Mouse (Mus musculus) right cerebral cortex, postnatal 10 days (tissue): ENCODE measurements around the gene Nhp2.

Experiments
- DNase-seq, 2 experiments: peaks; one replicate each; pipeline ENCODE4 v3.0.0; 2021; ENCODE audit warnings: low spot score in 2 of 2

Nhp2 gene

DNA sequence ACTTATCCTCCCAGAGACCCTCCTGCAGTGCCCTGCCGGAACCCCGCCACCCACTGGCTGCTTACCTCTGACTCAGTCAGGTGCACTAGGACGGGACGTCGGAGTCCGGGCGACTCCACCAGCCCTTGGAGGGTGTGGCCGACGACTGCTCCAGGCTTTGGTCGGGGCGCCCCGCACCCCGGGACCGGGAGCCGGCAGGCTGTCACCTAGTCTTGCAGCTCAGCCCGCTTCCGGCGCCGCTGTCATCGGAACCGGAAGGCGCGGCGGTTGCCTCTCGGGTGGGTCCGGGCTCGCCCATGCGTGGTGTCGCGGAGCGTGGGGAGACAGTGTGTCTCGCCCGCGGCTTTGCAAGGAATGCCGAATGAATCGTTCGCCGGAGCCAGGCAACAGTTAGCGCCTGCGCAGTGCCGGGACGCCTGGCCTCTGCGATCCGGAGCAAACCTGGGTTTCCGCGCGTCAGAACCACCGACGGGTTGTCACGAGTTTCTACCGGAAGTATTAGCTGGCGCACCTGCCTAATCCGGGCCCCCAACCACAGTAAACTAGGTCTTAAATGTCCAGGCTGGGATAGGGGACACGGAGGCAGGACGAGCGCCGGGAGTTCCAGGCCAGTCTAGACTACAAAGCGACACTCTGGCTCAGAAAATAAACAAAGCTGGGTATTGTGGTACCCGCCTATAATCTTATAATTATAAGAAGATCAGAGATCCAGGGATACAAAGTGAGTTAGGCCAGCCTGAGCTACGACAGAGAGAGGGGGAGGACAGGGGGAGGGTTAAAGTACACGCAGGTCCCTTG is 16.2 kb downstream of the Nhp2 start, which contains the start of gene Rmnd5b:
Rmnd5b (minus strand) TSS at position 372 of the 798 bp plus-strand sequence.
- DNase-seq = peak; percentile 97

DNA sequence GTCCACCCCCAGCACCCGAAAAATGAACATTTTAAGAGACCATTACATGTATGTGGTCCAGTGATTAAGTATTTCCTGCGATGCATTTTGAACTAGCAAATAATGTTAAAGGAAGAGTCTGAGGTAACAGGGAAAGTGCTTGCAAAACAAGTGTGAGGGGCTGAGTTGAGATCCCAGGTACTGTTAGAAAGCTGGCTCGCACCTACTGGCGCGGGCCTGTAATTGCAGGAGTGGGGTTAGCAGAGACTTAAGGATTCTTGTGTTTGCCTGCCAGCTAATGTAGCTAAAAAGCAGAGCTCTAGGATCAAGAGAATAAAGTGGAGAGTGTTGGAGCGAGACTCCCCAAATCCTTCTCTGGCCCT is 16.8 kb downstream of the Nhp2 start:
- peak; percentile 69 to 73 for DNase-seq

DNA sequence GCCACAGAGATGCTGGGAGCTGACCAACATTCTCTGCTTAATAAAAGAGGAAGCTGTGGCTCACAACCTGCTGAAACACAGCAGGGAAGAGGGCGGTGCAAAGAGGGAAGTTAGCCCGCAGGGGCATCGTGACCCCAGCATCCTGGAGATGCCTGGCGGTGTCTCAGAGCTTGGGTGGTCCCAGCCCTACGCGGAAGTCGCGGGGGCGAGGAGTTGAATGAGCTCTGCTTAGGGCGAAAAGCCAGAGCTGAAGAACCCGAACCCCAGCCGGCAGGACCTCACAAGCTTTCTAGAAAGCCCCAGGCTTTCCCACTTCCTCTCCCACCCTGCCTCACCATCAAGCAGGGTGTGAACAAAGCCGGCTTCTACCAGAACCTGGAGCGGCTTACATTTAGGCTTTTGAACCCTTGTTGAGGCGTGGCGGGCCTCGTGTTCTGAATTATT is 18.5 kb downstream of the Nhp2 start:
- peak; percentile 54 to 55 for DNase-seq

DNA sequence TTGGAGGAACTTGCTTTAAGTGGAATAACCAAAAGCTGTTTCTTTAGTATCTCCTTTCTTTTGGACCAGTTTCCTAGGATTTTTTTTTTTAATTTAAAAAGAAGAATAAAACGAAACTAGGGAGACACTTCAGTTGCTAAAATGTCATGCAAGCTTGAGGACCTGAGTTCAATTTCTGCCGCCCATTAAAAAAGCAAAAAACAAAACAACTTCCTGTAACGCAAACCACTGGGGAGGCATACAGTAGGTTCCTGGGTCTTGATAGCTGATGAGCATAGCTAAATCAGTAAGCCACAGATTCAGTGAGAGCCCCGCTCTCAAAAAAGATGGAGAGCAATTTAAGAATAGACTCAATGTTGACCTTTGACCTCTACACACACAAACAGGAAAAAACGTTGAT is 19.0 kb downstream of the Nhp2 start:
- no peak for DNase-seq

DNA sequence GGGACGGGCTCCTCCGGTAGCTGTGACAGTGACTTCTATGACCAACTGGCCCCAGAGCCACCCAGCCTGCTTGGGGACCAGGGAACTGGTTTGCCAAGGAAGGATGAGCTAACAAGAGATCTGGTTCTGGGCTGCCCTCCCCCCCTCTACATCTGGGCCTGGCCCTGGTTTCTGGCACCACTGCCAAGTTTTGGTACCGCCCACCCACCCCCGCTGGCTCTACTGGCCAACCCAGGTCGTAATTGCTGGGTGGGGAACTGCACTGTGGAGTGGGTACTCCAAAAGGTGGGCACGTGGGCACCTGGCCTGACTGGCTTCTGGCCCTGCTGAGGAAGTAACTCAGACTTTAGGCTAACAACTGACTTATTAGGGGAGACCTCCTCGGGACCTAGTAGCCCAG is 21.2 kb downstream of the Nhp2 start:
- DNase-seq = peak in 1 of 2 experiments; percentile 18

DNA sequence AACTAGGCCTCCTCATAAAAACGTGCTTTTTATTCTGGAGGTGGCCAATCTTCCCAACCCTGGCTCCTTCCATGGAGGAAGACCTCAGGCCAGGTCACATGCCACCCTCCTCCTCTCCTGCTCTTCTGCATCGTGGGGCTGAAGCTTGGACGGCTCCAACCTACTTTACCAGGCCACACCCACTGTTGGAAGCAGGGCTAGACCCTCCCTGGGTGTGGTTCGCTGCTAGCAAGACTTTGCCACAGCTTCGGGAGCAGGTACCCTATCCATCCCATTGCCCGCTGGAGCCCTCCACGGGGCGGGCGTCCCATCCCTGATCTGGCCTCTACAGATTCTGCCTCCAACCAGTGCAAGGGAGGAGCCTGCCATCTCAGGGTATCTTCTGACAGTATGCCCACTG is 23.7 kb downstream of the Nhp2 start:
- DNase-seq = no peak

DNA sequence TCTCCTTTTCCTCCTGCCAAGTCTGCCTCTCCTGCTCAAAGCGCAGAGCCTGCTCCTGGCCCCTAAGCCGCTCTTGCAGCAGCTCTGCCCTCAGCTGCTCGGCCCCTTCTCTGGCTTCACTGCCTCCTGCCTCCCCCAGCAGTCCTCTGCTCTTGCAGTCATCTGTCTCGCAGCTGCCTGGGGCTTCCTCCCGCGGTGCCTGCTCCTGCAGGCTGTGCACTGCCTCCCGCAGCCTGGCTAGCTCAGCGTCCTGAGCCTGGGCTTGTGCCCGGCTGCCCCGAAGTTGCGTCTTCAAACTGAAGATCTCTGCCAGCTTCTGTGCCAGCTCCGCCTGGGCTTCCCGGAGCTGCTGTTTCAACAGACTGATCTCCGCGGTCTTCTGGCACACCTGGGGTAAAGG is 24.2 kb downstream of the Nhp2 start:
- peak in 1 of 2 experiments; percentile 43 for DNase-seq

DNA sequence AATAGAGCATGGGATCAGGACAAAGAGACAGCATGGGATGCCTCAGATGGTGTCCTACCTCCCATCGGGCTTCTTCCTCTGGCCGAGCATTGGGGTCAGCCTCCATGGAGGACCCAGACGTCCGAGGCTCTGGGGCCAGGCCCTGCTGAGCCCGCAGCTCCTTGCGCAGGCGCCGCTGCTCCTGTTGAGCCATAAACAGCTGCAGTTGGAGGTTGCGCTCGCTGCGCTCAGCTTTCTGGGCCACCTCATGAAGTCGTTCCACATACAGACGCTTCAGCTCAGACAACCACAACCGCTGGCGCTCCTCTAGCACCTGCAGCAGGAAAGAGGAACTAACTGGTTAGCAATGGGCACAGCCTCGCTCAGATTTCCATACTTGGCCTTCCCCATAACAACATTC is 24.7 kb downstream of the Nhp2 start:
- DNase-seq = peak in 1 of 2 experiments; percentile 21

DNA sequence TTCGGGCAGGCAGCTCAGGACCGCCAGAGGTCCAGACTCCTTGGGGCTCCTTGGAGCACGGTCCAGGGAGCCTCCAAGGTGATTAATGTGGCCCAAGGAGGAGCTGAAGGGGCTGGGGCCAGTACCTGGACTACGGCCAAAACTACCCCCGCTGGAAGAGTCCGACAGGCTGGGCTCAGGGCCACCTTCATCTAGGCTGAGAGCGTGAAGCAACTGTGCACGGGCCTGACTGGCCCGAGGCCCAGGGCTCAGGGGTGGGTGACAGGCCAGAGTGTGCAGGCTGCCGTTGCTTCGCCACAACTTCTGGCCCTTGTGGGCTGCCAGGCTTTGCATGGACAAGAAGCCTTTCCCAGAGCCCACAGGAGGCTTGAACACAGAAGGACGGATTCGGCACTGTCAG is 25.8 kb downstream of the Nhp2 start:
- DNase-seq = peak in 1 of 2 experiments; percentile 36

DNA sequence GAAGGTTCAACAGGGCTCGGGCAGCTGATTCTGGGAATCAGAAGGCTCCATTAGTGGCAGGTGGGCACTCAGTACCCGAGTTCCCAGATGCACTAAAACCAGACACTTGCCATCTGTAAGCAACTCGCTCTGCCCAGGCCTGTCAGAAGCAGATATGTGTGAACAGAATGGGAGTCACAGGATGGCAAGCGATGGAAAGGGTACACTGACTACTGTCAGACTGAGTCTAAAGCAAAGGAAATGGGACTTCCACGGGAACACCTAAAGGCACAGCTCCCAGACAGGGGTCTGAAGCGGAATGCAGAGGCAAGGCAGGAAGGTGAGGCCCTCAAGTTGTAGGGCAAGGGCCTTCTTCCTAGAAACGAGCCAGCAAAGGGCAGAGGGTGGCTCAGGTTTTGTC is 26.7 kb downstream of the Nhp2 start:
- DNase-seq = peak in 1 of 2 experiments; percentile 20

DNA sequence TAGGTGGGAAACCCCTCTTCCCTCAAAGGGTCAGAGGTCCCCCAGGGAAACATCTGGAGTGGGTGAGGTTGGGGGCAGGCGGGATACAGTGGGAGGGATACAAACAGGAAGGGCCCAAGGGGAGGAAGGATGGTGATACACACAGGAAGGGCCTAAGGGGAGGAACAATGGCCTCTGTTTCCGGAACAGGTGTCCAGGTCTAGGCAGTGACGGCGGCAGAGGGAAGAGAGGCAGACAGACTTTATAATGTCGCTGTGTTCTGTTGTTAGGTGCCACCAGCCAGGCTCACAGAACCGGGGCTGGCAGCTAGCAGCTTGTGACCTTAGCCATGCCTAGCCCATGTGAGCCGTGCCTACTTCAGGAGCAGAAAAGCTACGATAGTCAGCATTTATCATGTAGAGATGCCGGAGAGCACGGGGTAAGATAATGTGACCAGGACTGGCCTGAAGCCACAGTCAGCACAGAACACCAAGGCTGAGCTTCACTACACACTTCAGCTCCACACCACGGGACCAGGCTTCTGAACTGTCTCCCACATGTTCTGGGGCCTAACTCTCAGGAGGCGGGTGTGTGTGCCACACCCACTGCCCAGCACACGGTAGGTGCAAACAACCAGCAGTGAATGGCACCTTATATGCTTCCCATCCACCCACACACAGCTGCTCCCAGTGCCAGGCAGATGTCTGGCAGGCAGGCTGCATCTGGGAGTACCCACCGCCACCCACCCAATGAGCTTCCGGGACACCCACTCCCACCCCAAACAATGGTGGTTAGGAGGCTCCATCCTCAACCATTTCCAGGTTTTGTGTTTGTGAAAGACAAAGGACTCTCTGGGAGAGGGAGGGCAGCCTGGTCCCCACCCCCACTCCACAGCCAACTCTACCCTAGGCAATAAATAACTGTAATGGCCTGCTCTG is 27.5 kb downstream of the Nhp2 start:
- DNase-seq = peak in 1 of 2 experiments; percentile 21

DNA sequence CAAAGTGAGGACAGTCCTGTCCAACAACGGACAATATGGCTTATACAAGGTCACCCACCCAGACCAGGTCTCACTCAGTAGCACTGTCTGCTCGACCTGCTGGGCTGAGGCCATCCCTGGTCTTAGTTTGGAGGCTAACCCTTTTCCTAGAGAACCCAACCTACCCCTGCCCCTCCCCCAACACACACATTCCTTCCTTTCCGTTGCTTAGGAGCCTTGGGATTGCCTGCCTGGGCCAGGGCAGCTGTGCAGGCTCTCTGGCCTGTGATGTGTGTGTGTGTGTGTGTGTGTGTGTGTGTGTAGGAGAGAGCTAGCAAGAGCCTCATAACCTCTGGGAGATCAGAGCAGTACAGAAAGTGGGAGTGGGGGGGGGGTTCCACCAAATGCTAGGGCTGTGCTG is 29.0 kb downstream of the Nhp2 start:
- peak in 1 of 2 experiments; percentile 21 for DNase-seq

DNA sequence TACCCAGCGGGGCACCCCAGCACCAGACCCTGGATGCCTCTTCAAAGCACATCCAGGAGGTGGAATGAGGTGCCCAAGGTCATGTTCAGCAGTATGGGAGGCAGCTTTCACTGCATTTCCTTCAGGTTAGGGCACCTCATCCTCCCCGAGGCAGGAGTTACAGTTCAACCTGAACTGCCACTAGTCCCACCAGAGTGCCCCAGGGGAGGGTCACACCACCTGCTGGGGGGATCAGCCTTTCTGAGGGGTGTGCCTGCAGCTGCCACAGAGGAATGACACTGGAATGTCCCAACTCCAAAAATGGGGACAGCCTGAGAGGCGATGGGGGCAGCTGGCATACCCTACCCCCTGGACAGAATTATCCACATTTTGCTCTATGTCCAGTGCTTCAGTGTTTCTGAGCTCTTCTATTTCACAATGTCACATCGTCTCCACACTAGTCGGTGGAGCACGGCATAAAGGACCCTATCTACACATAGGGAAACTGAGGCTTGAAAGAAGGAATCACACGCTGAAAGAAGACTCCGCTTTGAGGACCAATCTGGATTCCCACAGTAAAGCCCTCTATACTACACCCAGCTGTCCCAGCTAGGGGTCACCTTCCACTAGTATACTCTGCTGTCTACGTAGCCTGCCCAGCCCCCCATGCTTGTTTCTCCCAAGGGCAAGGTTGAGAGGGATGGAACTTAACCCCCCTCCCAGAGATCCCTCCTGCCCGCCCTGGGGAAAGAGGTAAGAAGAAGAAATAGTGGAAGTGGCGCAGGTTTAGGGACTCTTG is 29.8 kb downstream of the Nhp2 start:
- DNase-seq = peak in 1 of 2 experiments; percentile 19

DNA sequence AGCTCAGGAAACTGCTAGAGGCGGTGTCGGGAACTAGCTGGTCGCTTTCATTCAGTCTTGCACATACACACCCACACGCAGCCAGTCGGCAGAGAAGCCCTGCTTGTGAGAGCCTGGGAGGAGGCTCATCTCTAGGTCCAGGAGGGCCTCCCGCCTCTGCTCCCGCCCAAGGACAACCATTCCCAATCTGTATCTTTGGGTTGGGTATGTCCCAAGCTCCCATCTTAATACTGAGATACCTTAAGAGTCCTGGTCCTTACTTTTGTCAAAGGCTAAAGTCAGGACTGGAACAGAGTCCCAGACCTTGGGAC is 30.3 kb downstream of the Nhp2 start:
- peak in 1 of 2 experiments; percentile 41 for DNase-seq

DNA sequence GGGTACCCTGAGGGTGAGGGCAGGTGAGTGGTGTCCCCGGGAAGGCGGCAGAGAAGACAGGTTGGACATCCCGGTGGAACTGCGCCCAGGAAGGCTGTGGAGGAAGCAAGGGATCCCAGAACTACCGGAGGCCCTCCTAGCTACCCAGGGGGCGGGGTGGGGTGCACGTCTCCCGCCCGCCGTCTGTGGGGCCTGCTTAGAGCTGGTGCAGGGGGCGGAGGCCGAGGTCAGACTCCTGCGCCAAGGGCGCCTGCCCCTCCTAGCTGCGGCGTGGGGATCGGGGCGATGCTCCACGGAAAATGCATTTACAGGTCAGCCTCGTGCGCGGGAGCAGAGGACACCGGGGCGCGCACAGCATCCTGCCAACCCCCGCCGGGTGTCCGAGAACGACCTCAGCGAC is 30.7 kb downstream of the Nhp2 start:
- peak in 1 of 2 experiments; percentile 25 for DNase-seq

DNA sequence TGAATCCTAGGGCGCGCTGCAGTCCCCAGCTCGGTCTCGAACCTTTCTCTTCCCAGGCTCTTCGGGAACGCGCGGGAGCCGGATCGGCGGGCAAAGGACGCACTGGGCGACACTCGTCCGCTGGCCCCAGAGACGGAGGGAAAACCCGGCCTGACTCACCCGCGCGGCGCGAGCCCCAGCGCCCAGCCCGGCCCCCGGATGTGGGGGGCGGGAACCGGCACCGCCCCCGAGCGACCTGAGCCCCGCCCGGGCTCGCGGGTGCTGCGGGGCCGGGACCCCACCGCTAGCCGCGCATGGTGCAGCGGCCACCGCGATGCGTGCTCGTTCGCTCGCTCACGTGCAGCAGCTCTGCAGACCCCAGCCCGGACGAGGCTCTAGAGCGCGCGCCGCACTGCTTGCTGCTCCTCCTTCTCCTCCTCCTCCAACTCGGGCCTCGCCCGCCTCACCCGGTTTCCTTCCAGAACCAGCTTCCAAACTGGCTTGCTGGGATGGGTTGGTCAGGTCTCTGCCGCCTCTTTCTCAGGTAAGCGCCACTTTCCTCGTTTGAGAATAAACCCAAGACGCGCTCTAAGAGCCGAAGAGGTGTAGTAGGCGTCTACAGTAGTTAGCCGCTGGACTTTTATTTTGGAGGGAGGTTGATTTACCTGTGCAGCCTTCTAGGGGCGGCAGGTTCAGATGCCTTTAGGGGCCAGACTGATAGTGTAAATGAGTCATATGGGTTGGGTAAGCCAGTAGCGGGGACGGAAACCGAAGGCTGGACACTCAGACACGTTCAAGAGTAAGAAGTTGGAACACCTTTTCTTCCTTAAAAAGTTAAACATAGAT is 31.4 kb downstream of the Nhp2 start, which contains the start of the genes N4bp3 and D930048N14Rik:
N4bp3 (minus strand) TSS at position 152 of the 825 bp plus-strand sequence.
D930048N14Rik (plus strand) TSS at position 264 of the 825 bp plus-strand sequence.
- peak; percentile 64 to 67 for DNase-seq

DNA sequence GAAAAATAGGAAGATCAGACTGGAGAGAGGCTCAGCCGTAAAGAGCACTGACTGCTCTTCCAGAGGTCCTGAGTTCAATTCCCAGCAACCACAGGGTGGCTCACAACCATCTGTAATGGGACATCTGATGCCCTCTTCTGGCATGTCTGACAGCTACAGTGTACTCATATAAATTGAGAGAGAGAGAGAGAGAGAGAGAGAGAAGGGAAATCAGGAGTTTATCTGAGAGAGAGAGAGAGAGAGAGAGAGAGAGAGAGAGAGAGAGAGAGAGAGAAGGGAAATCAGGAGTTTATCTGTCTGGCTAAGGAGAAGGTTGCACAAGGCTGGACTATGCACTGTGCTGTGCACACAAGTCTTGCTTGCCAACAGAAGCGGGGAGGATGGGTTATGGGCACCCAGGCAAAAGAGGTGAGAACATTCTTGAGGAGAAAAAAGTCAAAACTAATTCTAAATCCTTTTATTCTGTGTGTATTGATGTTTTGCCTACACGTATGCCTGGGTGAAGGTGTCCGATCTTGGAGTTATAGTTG is 33.4 kb downstream of the Nhp2 start:
- DNase-seq = no peak

DNA sequence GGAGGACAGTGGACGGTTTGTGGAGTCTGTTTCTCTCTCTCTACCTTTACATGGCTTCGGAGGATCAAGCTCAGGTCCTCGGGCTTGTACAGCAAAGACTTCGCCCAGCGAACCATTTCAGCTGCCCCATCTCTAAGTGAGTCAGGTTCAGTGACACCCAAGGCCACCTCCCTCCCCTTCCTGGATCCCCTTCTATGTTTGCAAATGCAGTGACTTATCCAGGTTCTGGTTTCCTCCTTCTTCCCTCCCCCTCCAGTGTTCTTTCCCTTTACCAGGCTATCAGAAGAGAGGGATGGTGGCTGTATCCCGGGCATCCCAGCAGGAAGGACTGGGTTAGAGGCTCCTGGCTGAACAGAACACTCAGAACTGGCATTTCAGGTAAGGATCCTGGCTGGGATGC is 34.2 kb downstream of the Nhp2 start:
- no peak for DNase-seq

DNA sequence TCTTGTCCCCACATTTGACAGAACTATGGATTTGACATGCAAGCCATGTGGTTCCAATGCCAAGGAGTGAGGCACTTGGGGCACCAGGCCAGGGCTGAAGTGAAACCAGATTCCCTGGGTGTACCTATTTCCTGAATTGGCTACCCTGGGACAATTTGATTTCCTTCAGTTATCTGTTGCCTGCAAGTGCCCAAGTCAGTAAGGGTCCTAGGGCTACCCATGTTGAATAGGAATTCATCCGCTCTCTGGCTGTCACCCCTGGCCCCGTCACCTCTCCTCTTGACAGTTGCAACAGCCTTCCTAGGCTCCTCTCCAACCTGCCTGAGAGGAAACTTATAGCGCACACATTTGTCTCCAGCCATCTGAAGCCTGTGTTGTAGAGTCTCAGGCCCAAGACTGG is 35.4 kb downstream of the Nhp2 start:
- no peak for DNase-seq

DNA sequence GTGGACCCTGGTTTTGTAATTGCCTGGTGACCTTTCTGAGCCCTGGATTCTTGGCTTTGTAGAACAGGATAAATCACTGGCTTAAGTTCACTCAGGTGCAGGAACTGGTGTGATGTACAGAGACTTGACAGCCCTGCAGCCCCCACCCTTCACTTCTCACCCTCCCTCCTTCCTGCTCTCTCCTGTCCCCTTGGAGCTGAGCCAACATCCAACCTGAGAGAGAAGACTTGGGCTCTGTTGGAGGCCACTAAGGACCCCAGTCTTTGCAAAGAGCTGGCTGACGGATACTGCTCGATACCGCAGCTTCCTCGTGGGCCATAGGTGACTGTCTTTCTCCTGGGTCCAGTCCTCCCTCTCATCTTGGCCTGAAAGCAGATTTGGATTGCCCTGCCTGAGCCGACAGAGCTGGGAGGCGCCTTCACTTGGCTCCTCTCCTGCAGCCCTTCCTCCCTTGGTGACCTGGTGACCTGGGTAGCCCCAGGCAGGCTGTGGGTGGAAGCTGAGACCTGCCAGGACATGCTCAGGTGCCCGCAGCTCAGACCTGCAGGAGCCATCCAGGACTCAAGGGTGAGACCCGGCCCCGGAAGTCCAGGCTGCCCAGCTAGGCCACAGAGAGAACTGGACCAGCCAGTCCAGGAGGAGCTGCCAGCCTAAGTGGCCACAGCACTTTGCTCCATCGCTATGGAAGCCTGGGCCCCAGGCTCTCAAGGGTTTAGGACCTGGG is 37.4 kb downstream of the Nhp2 start:
- DNase-seq = no peak
